Mouse (Mus musculus): ENCODE results near the gene Lipe. TPM values are rescaled to one million over a fixed set of nuclear protein-coding genes. Genes with fewer than 3 reads are reported as not detected.
A peak's percentile ranks its signal among the peaks of the same experiment; 100 is the strongest.

Gene Lipe
- polyA plus RNA-seq, 1 experiment from 2014 or later = 5.3 TPM

DNA sequence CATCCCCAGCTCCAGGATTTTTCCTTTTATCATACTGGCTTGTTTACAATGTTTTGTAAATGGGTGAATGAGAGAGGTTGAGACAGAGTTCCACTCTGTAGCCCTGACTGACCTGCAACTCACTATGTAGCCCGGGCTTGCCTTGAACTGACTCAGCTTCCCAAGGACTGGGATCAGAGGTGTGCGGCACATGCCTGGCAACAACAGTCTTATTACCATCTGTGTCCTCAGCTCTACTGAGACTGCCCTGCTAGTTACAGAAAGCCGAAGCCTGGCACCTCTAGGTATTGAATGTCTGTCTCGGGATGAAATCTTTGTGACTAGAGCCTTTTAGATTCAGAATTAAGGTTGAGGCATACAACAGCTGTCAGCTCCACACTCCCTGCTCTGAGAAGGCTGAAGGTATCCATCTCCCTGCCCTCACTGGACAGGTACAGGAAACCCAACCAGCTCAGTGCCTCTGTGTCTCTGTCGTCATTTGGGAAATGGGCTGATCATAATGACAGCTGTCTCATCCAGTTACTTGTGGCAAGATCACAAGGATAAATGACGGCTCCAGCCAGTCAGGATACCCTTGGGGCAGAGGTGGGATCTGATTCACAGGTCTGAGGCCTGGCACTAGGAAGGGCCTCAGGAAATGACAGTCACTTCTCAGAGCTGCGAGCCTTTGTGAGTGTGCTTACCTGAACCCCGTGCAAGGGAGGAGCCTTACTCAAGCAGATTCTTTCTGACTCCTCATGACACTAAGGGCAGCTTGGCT is 4.9 kb downstream of the Lipe start:
- ATAC-seq (no peak), DNase-seq (ENCODE audit: low spot score) (no peak)
- no peaks in the 10 kb centered on the region for H3K27me3 ChIP-seq (replicated peaks; ENCODE audit: control insufficient read depth, insufficient read depth, low read length)
- H3K27ac ChIP-seq (ENCODE audit: low read depth, low read length) = no peak overlapping the region
- peak overlapping the region; percentile 62 for H3K4me2 ChIP-seq (ENCODE audit: low read length)
- H3K36me3 ChIP-seq (ENCODE audit: control insufficient read depth, insufficient read depth, low read length) = peaks cover 2% of the 10 kb centered on the region; the same call in 1 of the 2 replicates
- peak overlapping the region; percentile 56; the same call in 1 of the 2 replicates for H3K4me3 ChIP-seq (ENCODE audit: low read depth, low read length)
- peaks cover 14% of the 10 kb centered on the region for H3K4me1 ChIP-seq (ENCODE audit: control insufficient read depth, insufficient read depth, low read length)
- H3K9ac ChIP-seq (ENCODE audit: low read length) = peak overlapping the region; percentile 0
- H3K9me3 ChIP-seq (replicated peaks; ENCODE audit: control insufficient read depth, low read length) = no peaks in the 10 kb centered on the region
- 76% methylated on average over 8 of the region's 8 CpGs for WGBS

DNA sequence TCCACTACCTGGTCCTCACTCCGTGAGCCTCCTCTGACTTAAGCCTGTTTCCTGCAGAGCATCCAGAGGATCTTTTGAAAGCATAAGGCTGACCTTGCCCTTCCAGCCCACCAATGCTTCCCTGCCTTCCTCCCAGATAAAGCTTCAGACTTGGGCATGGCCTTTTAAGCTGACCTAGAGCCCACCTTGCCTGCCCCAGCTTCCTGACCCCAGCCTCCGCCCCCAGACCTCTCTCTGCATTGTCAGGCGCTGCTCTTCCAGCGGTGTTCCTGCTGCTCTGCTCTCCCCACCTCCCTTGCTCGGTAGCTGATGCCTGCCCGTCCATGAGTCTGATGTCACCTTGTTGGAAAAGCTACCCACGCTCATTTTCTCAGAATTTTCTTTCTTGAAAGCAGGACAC is 5.7 kb downstream of the Lipe start:
- no peak overlapping the region for H3K27ac ChIP-seq (ENCODE audit: low read depth, low read length)
- WGBS = 28% methylated on average over 7 of the region's 7 CpGs
- ATAC-seq (no peak), DNase-seq (ENCODE audit: low spot score) (no peak)
- H3K27me3 ChIP-seq (replicated peaks; ENCODE audit: control insufficient read depth, insufficient read depth, low read length) = no peaks in the 10 kb centered on the region
- H3K4me3 ChIP-seq (ENCODE audit: low read depth, low read length) = no peak overlapping the region
- no peak overlapping the region for H3K4me2 ChIP-seq (ENCODE audit: low read length)
- H3K9ac ChIP-seq (ENCODE audit: low read length) = peak overlapping the region; percentile 29; the same call in 1 of the 2 replicates
- H3K36me3 ChIP-seq (ENCODE audit: control insufficient read depth, insufficient read depth, low read length) = peaks cover 9% of the 10 kb centered on the region
- H3K4me1 ChIP-seq (ENCODE audit: control insufficient read depth, insufficient read depth, low read length) = peaks cover 14% of the 10 kb centered on the region
- H3K9me3 ChIP-seq (replicated peaks; ENCODE audit: control insufficient read depth, low read length) = no peaks in the 10 kb centered on the region

DNA sequence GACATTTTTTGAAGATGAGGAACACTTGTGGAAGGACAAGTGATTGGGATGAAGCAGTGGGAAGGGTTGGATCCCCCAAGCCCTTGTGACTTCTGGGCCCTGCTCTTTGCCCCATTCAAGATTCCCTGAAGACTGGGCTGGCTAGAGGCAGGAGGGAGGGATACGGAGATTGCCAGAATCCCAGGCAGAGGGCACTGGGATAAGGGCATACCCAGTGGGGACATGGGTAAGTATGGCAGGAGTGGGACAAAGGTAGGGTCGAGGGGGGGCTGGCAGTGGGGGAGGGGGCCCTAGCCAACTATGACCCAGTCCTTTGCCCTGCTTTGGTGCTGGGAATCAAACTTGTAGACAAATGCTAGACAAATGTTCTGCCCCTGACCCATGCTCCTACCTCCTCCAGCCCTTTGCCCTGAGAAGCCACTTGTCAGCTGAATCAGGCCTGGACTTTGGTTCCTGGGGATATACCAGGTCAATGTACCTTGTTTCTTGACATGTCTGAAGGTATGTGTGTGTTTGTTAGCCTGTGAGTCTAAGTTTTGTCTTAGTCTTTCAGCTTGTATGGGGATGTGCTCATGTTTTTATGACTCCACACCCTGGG is 6.6 kb downstream of the Lipe start:
- 0 out of 2 replicates have a peak overlapping the region, but pooled peaks have one; percentile 1 for H3K9ac ChIP-seq (ENCODE audit: low read length)
- H3K27me3 ChIP-seq (replicated peaks; ENCODE audit: control insufficient read depth, insufficient read depth, low read length) = no peaks in the 10 kb centered on the region
- no peak overlapping the region for H3K27ac ChIP-seq (ENCODE audit: low read depth, low read length)
- WGBS = 59% methylated on average over 2 of the region's 2 CpGs
- no peak for DNase-seq (ENCODE audit: low spot score)
- no peak overlapping the region for H3K4me2 ChIP-seq (ENCODE audit: low read length)
- ATAC-seq = no peak
- peaks cover 14% of the 10 kb centered on the region for H3K4me1 ChIP-seq (ENCODE audit: control insufficient read depth, insufficient read depth, low read length)
- H3K9me3 ChIP-seq (replicated peaks; ENCODE audit: control insufficient read depth, low read length) = no peaks in the 10 kb centered on the region
- H3K36me3 ChIP-seq (ENCODE audit: control insufficient read depth, insufficient read depth, low read length) = peaks cover 18% of the 10 kb centered on the region
- no peak overlapping the region for H3K4me3 ChIP-seq (ENCODE audit: low read depth, low read length)

DNA sequence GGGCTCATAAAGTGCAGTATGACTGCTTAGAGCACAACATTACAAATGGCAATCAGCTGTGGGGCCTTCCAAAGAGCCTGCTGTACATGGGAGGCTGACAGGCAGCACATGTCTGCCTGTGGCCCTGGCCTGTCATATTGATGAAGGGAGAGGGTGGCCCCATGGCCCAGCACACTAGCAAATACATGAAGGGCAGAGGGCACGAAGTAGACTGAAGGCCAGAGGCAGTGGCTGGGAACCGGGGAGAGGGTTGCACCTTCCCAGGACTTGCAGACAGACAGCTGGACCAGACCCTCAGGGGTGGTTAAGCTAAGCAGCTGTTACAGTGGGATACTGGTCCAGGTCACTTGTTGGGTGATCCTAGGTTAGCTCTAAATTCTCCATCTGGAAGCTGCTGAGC is 7.5 kb downstream of the Lipe start:
- 64% methylated on average over 2 of the region's 2 CpGs for WGBS
- peaks cover 28% of the 10 kb centered on the region for H3K36me3 ChIP-seq (ENCODE audit: control insufficient read depth, insufficient read depth, low read length)
- DNase-seq (ENCODE audit: low spot score) (no peak), ATAC-seq (no peak)
- no peak overlapping the region for H3K4me3 ChIP-seq (ENCODE audit: low read depth, low read length)
- H3K9ac ChIP-seq (ENCODE audit: low read length) = peak overlapping the region; percentile 2; the same call in 1 of the 2 replicates
- no peaks in the 10 kb centered on the region for H3K9me3 ChIP-seq (replicated peaks; ENCODE audit: control insufficient read depth, low read length)
- no peak overlapping the region for H3K27ac ChIP-seq (ENCODE audit: low read depth, low read length)
- H3K4me2 ChIP-seq (ENCODE audit: low read length) = no peak overlapping the region
- H3K27me3 ChIP-seq (replicated peaks; ENCODE audit: control insufficient read depth, insufficient read depth, low read length) = no peaks in the 10 kb centered on the region
- H3K4me1 ChIP-seq (ENCODE audit: control insufficient read depth, insufficient read depth, low read length) = peaks cover 12% of the 10 kb centered on the region

DNA sequence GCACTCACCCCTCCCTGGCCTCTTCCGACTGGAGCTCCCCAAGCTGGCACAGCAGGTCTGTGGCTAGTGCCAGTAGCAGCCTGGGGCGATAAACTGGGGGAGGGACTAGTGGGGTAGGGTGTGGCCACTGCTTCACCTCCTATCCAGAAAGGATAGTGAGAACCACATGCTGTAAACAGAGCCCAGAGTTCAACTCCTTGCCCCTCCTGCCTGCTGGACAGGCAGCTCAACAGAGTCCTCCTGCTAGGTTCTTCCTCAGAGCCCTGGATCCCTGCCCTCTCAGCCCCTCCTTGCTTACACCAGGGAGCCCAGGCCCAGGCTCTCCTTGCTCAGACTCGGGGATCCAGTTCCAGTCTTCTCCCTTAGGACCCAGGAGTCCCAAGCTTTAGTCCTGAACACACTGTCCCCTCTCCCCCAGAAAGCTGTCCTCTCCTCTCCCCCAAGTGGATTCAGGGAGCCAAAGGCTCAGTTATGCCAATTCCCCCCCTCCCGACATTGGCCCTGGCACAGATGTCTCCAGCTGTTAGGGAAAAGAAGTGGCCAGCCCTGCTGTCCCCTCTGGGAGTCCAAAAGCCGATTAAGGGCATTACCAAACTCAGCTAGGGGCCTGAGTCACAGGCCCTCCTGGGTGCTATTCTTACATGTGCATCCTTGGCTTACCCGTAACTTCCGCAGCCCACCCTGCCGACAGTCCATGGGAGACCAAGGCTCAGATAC is 8.3 kb downstream of the Lipe start:
- no peak for DNase-seq (ENCODE audit: low spot score)
- H3K9me3 ChIP-seq (replicated peaks; ENCODE audit: control insufficient read depth, low read length) = no peaks in the 10 kb centered on the region
- no peak for ATAC-seq
- H3K4me1 ChIP-seq (ENCODE audit: control insufficient read depth, insufficient read depth, low read length) = peaks cover 12% of the 10 kb centered on the region
- no peaks in the 10 kb centered on the region for H3K27me3 ChIP-seq (replicated peaks; ENCODE audit: control insufficient read depth, insufficient read depth, low read length)
- H3K4me2 ChIP-seq (ENCODE audit: low read length) = no peak overlapping the region
- peaks cover 35% of the 10 kb centered on the region for H3K36me3 ChIP-seq (ENCODE audit: control insufficient read depth, insufficient read depth, low read length)
- H3K4me3 ChIP-seq (ENCODE audit: low read depth, low read length) = no peak overlapping the region
- 40% methylated on average over 8 of the region's 8 CpGs for WGBS
- H3K9ac ChIP-seq (ENCODE audit: low read length) = no peak overlapping the region; the same call in 1 of the 2 replicates
- no peak overlapping the region for H3K27ac ChIP-seq (ENCODE audit: low read depth, low read length)

DNA sequence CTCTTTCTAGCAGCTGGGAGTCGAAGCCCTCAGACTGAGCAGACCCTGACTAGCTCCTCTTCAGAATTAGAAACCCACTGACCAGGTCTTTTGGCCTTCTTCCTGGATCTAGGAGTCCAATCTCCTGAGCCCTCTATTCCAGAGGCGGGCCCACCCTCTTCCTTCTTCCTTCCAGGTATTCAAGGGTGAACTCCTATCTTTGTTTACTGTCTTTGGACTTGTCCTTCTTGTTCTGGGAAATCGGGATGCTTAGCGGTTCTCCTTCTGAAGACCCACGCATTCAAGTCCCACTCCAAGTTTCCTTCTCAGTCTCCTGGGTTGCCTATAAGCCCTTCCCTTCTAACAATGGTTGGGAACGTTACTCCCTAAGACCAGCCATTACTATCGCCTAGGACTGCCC is 9.6 kb downstream of the Lipe start:
- 87% methylated on average over 7 of the region's 7 CpGs for WGBS
- Histone ChIP-seq H3K4me3 (ENCODE audit: low read depth, low read length) (no peak overlapping the region), H3K27me3 (replicated peaks; ENCODE audit: control insufficient read depth, insufficient read depth, low read length) (no peaks in the 10 kb centered on the region), H3K36me3 (ENCODE audit: control insufficient read depth, insufficient read depth, low read length) (peaks cover 47% of the 10 kb centered on the region), H3K4me1 (ENCODE audit: control insufficient read depth, insufficient read depth, low read length) (peaks cover 3% of the 10 kb centered on the region), H3K27ac (ENCODE audit: low read depth, low read length) (no peak overlapping the region), H3K9me3 (replicated peaks; ENCODE audit: control insufficient read depth, low read length) (no peaks in the 10 kb centered on the region), H3K4me2 (ENCODE audit: low read length) (no peak overlapping the region), H3K9ac (ENCODE audit: low read length) (no peak overlapping the region)
- ATAC-seq (no peak), DNase-seq (ENCODE audit: low spot score) (no peak)

DNA sequence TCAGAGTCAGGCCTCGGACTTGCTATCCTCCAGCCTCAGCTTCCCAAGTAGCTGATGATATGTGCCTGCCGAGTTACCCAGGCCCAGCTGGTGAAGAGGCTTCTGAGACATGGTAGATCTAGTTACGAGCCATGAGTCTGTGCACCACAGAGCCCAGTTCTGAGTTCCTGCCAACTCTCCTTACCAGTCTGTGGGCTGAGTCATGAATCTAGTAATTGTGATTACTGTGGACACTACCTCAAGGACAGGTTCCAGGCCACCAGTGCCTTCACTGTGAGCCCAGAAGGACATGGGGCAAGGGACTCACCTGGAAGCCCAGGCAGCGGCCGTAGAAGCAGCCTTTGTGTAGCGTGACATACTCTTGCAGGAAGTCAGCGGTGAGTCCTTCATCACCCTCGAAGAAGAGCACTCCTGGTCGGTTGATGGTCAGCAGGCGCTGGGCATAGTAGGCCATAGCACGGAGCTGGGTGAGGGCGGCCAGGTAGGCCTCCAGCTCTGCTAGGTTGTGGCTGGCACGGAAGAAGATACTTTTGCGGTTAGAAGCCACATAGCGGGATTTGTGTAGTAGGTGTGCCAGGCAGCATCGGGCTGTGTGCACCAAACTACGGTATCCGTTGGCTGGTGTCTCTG is 10.6 kb downstream of the Lipe start:
- H3K9ac ChIP-seq (ENCODE audit: low read length) = no peak overlapping the region
- ATAC-seq (no peak), DNase-seq (ENCODE audit: low spot score) (no peak)
- H3K4me3 ChIP-seq (ENCODE audit: low read depth, low read length) = no peak overlapping the region
- H3K27ac ChIP-seq (ENCODE audit: low read depth, low read length) = no peak overlapping the region
- peaks cover 57% of the 10 kb centered on the region for H3K36me3 ChIP-seq (ENCODE audit: control insufficient read depth, insufficient read depth, low read length)
- no peaks in the 10 kb centered on the region for H3K27me3 ChIP-seq (replicated peaks; ENCODE audit: control insufficient read depth, insufficient read depth, low read length)
- H3K4me1 ChIP-seq (ENCODE audit: control insufficient read depth, insufficient read depth, low read length) = no peaks in the 10 kb centered on the region; the same call in 1 of the 2 replicates
- H3K9me3 ChIP-seq (replicated peaks; ENCODE audit: control insufficient read depth, low read length) = no peaks in the 10 kb centered on the region
- 96% methylated on average over 18 of the region's 18 CpGs for WGBS
- no peak overlapping the region for H3K4me2 ChIP-seq (ENCODE audit: low read length)

DNA sequence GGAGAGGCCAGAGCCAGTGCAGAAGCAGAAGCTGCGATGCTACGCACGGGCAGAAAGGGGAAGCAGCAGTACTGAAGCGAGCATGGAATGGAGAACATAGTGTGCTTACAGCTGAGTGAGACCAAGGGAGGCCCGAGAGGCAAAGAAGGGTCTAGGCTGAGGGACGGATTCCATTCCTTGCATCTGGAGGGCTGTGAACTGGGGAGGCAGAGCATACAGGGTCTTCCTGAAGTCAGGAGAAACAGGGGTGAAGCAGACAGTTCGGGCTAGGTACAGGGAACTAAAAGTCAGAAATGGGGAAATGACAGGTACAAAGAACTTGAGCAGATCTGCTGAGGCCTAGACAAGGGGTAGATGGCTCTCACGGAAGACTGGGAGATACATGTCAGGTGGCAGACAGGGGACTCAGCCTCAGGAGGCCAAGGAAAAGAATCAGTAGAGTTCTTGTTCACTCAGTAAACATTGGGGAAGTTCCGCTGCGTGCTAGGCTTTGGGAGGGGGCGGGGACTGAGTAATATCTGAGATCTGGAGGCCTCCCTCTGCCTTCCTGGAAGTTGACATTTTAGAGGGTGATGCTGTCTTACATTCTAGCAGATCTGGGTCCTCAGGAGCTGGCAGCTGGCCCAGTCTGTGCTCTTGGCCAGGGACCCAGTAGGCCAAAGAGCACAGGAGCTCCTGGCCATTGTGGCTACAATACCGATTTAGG is 12.5 kb downstream of the Lipe start:
- Histone ChIP-seq H3K9ac (ENCODE audit: low read length) (no peak overlapping the region), H3K4me1 (ENCODE audit: control insufficient read depth, insufficient read depth, low read length) (no peaks in the 10 kb centered on the region), H3K27ac (ENCODE audit: low read depth, low read length) (no peak overlapping the region), H3K36me3 (ENCODE audit: control insufficient read depth, insufficient read depth, low read length) (peaks cover 74% of the 10 kb centered on the region), H3K4me3 (ENCODE audit: low read depth, low read length) (no peak overlapping the region), H3K4me2 (ENCODE audit: low read length) (no peak overlapping the region), H3K9me3 (replicated peaks; ENCODE audit: control insufficient read depth, low read length) (no peaks in the 10 kb centered on the region), H3K27me3 (replicated peaks; ENCODE audit: control insufficient read depth, insufficient read depth, low read length) (no peaks in the 10 kb centered on the region)
- WGBS = 82% methylated on average over 12 of the region's 12 CpGs
- DNase-seq (ENCODE audit: low spot score) (peak; percentile 19), ATAC-seq (no peak)

Data from forebrain, embryonic 14.5 days (tissue).